Mouse (Mus musculus) lung, postnatal 0 days (tissue): ENCODE results near the gene Ndufs7.

Experiments
- CTCF ChIP-seq: IDR thresholded peaks from 2 replicates; pipeline ENCODE4 v1.5.1; 2016; ENCODE audit warnings: antibody characterized with exemption, mild to moderate bottlenecking
- EP300 ChIP-seq: IDR thresholded peaks from 2 replicates; pipeline ENCODE4 v1.6.1; 2016; ENCODE audit warnings: antibody characterized with exemption, mild to moderate bottlenecking, control low read depth

GRCm38 (mm10) chr10:80288657-80289056 is 39.7 kb downstream of the Ndufs7 start:
- peak; percentile 53 for TF ChIP-seq CTCF
- no peak for TF ChIP-seq EP300
